Mouse (Mus musculus) embryonic facial prominence, embryonic 15.5 days (tissue): ENCODE data around the gene A730009L09Rik. TPM values are rescaled to one million over a fixed set of nuclear protein-coding genes. Genes with fewer than 3 reads are reported as not detected.
A peak's percentile ranks its signal among the peaks of the same experiment; 100 is the strongest.

Experiments used
- ATAC-seq: fragments of 200-750 bp; cut with Nextera tagmentation; 2 replicates; pipeline ENCODE4 v1.8.0; 2017; ENCODE audit warnings: low read depth, moderate TSS enrichment; ENCODE audit not compliant: insufficient number of reproducible peaks, low FRiP score, low TSS enrichment
- H3K27ac ChIP-seq: fragments of 300-500 bp; sonication (generic); replicated peaks from 2 replicates; pipeline ENCODE4 v1.5.1; 2015; ENCODE audit warnings: mild to moderate bottlenecking, inconsistent platforms
- H3K27me3 ChIP-seq: fragments of 300-500 bp; sonication (generic); 2 replicates; pipeline ENCODE4 v1.6.1; 2015; ENCODE audit warnings: inconsistent platforms
- H3K36me3 ChIP-seq: fragments of 300-500 bp; sonication (generic); 2 replicates; pipeline ENCODE4 v1.6.1; 2015; ENCODE audit warnings: mild to moderate bottlenecking, inconsistent platforms
- H3K4me1 ChIP-seq: fragments of 300-500 bp; sonication (generic); 2 replicates; pipeline ENCODE4 v1.6.1; 2015; ENCODE audit warnings: inconsistent platforms
- H3K4me2 ChIP-seq: fragments of 300-500 bp; sonication (generic); replicated peaks from 2 replicates; pipeline ENCODE4 v1.6.1; 2015; ENCODE audit warnings: mild to moderate bottlenecking, inconsistent platforms
- H3K4me3 ChIP-seq: fragments of 300-500 bp; sonication (generic); replicated peaks from 2 replicates; pipeline ENCODE4 v1.5.1; 2015; ENCODE audit warnings: mild to moderate bottlenecking, inconsistent platforms
- H3K9ac ChIP-seq: fragments of 300-500 bp; sonication (generic); 2 replicates; pipeline ENCODE4 v1.6.1; 2015; ENCODE audit warnings: inconsistent platforms
- H3K9me3 ChIP-seq: fragments of 300-500 bp; sonication (generic); replicated peaks from 2 replicates; pipeline ENCODE4 v1.6.1; 2016; ENCODE audit warnings: inconsistent platforms
- WGBS: fragments of 180-500 bp; shearing (Covaris S2); methylation state at CpG from one replicate; pipeline ENCODE4 v1.1.7; 2015; 5-methylcytosine and 5-hydroxymethylcytosine counted together
- polyA plus RNA-seq: library from polyadenylated mRNA; unstranded; fragments of >200 nt; fragmentation: Nextera tagmentation; extraction: Ambion mirVana; gene quantifications from 2 replicates; pipeline ENCODE4 v1.2.1, GENCODE M21; 2015

A730009L09Rik gene
- polyA plus RNA-seq, 1 experiment from 2014 or later, result not detected

GRCm38 (mm10) chr16:84560279-84560602 is 45.3 kb downstream of the A730009L09Rik start:
- no peaks in the 10 kb centered on the region for H3K36me3 ChIP-seq
- no peak overlapping the region for H3K27ac ChIP-seq
- peak overlapping the region; percentile 22; the same call in 1 of the 2 replicates for H3K4me2 ChIP-seq
- H3K4me1 ChIP-seq, result no peaks in the 10 kb centered on the region
- no peak overlapping the region for H3K9ac ChIP-seq
- 0 out of 2 replicates have a peak overlapping the region, but pooled peaks have one; percentile 1 for H3K4me3 ChIP-seq
- no peaks in the 10 kb centered on the region for H3K27me3 ChIP-seq
- 35% methylated on average over 7 of the region's 7 CpGs for WGBS
- no peak for ATAC-seq
- no peaks in the 10 kb centered on the region for H3K9me3 ChIP-seq

Other genes starting within 250 kb of the A730009L09Rik start
- gene Mrpl39, start 220.6 kb downstream of the A730009L09Rik start, polyA plus RNA-seq, result 41.6 and 43.1 TPM in 2 replicates